Mouse (Mus musculus) embryonic fibroblast, embryonic 13.5 days (primary cell): Measurements from ENCODE around the gene Tubgcp3. TPM values are rescaled to one million over a fixed set of nuclear protein-coding genes. Genes with fewer than 3 reads are reported as not detected.
"Not testable (repeated sequence)": the region's sequence is repeated elsewhere in the genome, so short reads cannot be mapped to it uniquely, and the experiment has no call there.

Source experiments
- H3K27ac ChIP-seq: 2 replicates; pipeline ENCODE4 v1.5.1; 2012; ENCODE audit warnings: low read length, control low read depth, inconsistent platforms; ENCODE audit not compliant: insufficient read depth
- H3K4me1 ChIP-seq: 2 replicates; pipeline ENCODE4 v1.6.1; 2011; ENCODE audit warnings: low read length; ENCODE audit not compliant: control insufficient read depth, insufficient read depth
- H3K4me3 ChIP-seq: 2 replicates; pipeline ENCODE4 v1.5.1; 2011; ENCODE audit warnings: mild to moderate bottlenecking, control low read depth, low read length; ENCODE audit not compliant: insufficient read depth
- CTCF ChIP-seq: IDR thresholded peaks from 2 replicates; pipeline ENCODE4 v1.5.1; 2011; ENCODE audit warnings: mild to moderate bottlenecking, control low read depth, low read length, moderate library complexity, borderline replicate concordance; ENCODE audit not compliant: insufficient read depth
- POLR2A ChIP-seq: IDR thresholded peaks from 2 replicates; pipeline ENCODE4 v1.6.1; 2011; ENCODE audit warnings: low read depth, mild to moderate bottlenecking, control low read depth, low read length, moderate library complexity
- polyA plus RNA-seq: library from polyadenylated mRNA; stranded (reverse); fragments of >200 nt; gene quantifications from 2 replicates; pipeline ENCODE4 v1.2.4, GENCODE M21; 2011; ENCODE audit warnings: low read depth; ENCODE audit not compliant: missing spikeins, insufficient read length

The Tubgcp3 gene
- polyA plus RNA-seq, 1 experiment = 35.0 TPM

GRCm38 (mm10) chr8:12670965-12671364 is 1.1 kb downstream of the Tubgcp3 start:
- peaks cover 11% of the 10 kb centered on the region for H3K4me1 ChIP-seq
- no peak for TF ChIP-seq CTCF
- no peak for TF ChIP-seq POLR2A
- H3K4me3 ChIP-seq = peak overlapping the region; percentile 95
- H3K27ac ChIP-seq = no peak overlapping the region

- no peak overlapping the region for H3K27ac ChIP-seq
- no peak for TF ChIP-seq POLR2A
- no peak for TF ChIP-seq CTCF
- peaks cover 11% of the 10 kb centered on the region for H3K4me1 ChIP-seq
- no peak overlapping the region for H3K4me3 ChIP-seq
Observed at GRCm38 (mm10) chr8:12668832-12669231, 3.2 kb downstream of the Tubgcp3 start.

- not testable (repeated sequence) for H3K4me3 ChIP-seq, H3K27ac ChIP-seq
- peaks cover 12% of the 10 kb centered on the region for H3K4me1 ChIP-seq
Observed at GRCm38 (mm10) chr8:12666530-12666929, 5.5 kb downstream of the Tubgcp3 start.

GRCm38 (mm10) chr8:12663105-12663456 is 9.0 kb downstream of the Tubgcp3 start:
- Histone ChIP-seq H3K27ac (no peak overlapping the region), H3K4me1 (peaks cover 6% of the 10 kb centered on the region), H3K4me3 (no peak overlapping the region)
- TF ChIP-seq POLR2A = no peak
- TF ChIP-seq CTCF = no peak

- Histone ChIP-seq H3K4me3 (no peak overlapping the region), H3K27ac (no peak overlapping the region), H3K4me1 (peaks cover 6% of the 10 kb centered on the region)
- TF ChIP-seq POLR2A = no peak
- no peak for TF ChIP-seq CTCF
Observed at GRCm38 (mm10) chr8:12662375-12663104, 9.5 kb downstream of the Tubgcp3 start.

GRCm38 (mm10) chr8:12657411-12657810 is 14.6 kb downstream of the Tubgcp3 start:
- Histone ChIP-seq H3K4me3 (no peak overlapping the region), H3K4me1 (no peaks in the 10 kb centered on the region), H3K27ac (no peak overlapping the region)
- no peak for TF ChIP-seq POLR2A
- no peak for TF ChIP-seq CTCF

- no peak overlapping the region for H3K4me3 ChIP-seq
- H3K27ac ChIP-seq = no peak overlapping the region
- TF ChIP-seq CTCF (no peak), POLR2A (no peak)
- no peaks in the 10 kb centered on the region for H3K4me1 ChIP-seq
Observed at GRCm38 (mm10) chr8:12651246-12651645, 20.8 kb downstream of the Tubgcp3 start.

GRCm38 (mm10) chr8:12650495-12650894 is 21.6 kb downstream of the Tubgcp3 start:
- no peaks in the 10 kb centered on the region for H3K4me1 ChIP-seq
- H3K27ac ChIP-seq = no peak overlapping the region
- TF ChIP-seq CTCF = no peak
- TF ChIP-seq POLR2A = no peak
- H3K4me3 ChIP-seq = no peak overlapping the region

GRCm38 (mm10) chr8:12648951-12649350 is 23.1 kb downstream of the Tubgcp3 start:
- no peak for TF ChIP-seq POLR2A
- TF ChIP-seq CTCF = no peak
- Histone ChIP-seq H3K27ac (no peak overlapping the region), H3K4me1 (no peaks in the 10 kb centered on the region), H3K4me3 (no peak overlapping the region)

GRCm38 (mm10) chr8:12646536-12646935 is 25.5 kb downstream of the Tubgcp3 start:
- no peak overlapping the region for H3K27ac ChIP-seq
- TF ChIP-seq CTCF (no peak), POLR2A (no peak)
- H3K4me3 ChIP-seq = no peak overlapping the region
- no peaks in the 10 kb centered on the region for H3K4me1 ChIP-seq
